Mouse (Mus musculus) urinary bladder, postnatal 4 days (tissue): ENCODE measurements at regions not wholly inside any gene's neighbourhood (a gene's known extent, or its start where the extent isn't known, plus 50 kb on each side); places are given as distances from the start of the nearest gene placed in this dataset.

Experiments used
- DNase-seq, 2 experiments: peaks; one replicate each; pipeline ENCODE4 v3.0.0; 2021 to 2022; ENCODE audit warnings: low spot score in 2 of 2

DNA sequence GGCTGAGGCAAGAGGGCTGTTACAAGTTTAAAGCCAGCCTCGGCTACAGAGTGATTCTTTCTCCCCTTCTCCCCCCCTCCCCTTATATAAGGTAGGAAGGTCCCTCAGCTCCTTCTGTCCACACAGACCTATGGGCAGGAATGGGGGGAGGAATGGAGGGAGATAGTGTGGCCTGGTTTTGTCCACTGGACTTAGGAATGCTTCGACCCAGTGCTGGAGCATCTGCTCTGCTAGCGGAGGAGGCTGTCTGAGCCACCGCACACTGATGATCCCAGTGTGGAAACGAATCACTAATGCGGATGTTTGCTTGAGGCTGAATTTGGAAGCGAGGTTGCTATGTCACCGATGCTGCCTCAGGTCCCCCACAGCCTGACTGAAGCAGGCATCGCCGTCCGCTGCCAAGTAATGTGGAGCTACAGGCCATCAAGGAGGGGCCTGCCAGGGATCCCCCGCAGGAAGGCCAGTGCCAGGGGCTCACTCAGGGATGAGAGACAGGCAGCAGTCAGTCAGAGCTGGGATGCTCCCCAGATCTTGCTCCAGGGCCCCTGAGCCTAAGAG lies 67.1 kb upstream of the Ctnnb1 start:
- no peak for DNase-seq

DNA sequence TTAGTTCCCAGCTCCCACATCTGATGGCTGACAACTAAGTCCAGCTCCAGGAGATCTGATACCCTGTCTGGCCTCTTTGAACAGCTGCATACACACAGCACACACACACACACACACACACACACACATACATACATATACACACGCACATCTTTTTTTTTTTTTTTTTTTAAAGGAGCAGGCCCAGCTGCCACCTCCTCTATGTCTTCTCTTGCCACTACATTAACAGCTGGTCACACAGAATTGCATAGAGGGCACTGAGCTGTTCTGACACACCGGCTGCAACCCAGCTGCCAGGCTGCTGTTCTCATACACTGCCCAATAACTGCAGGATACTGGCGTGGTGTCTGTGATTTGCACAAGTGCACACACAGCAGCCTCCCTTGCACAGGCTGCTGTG lies 64.6 kb upstream of the Ctnnb1 start:
- DNase-seq, result no peak

- DNase-seq, result no peak
Measured at GRCm38 (mm10) chr9:120866251-120866650, 62.8 kb upstream of the Ctnnb1 start.

DNA sequence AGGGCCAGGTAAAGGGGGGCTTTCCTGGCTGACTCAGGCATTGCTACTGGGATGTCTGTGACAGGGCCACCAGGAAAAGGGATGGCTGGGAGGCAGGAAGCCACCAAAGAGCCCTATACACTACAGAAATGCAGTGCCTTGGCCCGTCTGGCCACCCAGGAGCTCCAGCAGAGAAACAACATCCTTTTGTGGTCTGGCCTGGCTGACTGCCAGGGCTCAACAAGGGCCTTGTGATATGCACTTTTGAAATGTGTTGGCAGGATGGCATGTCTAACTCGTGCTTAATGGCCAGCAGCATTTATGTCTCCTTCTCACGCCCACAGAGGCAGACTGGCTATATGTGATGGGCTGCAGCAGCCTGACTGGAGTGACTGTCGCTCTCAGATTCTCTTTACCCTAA lies 62.3 kb upstream of the Ctnnb1 start:
- no peak for DNase-seq

DNA sequence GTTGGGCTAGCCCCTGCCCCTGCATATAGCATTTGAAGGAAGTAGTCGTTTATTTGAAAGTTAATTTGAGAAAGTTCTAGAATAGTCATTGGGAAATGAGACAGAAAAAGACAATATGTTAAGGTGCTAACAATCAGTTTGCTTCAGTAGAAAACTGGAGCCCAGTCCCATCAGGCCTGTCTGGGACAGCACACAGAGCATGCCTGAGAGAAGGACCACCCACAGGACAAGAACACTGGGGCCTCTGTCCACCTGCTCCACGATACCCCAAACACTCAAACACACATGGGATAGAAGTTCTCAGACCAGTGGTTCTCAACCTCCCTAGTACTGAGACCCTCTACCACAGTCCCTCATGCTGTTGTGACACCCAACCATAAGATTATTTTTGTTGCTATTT lies 61.2 kb upstream of the Ctnnb1 start:
- no peak for DNase-seq

- DNase-seq, result no peak
Measured at GRCm38 (mm10) chr9:120868330-120868729, 60.7 kb upstream of the Ctnnb1 start.

- no peak for DNase-seq
Measured at GRCm38 (mm10) chr9:120869432-120870081, 59.5 kb upstream of the Ctnnb1 start.

- no peak for DNase-seq
Measured at GRCm38 (mm10) chr9:120873293-120873692, 55.7 kb upstream of the Ctnnb1 start.

- no peak for DNase-seq
Measured at GRCm38 (mm10) chr9:120874416-120874976, 54.5 kb upstream of the Ctnnb1 start.

DNA sequence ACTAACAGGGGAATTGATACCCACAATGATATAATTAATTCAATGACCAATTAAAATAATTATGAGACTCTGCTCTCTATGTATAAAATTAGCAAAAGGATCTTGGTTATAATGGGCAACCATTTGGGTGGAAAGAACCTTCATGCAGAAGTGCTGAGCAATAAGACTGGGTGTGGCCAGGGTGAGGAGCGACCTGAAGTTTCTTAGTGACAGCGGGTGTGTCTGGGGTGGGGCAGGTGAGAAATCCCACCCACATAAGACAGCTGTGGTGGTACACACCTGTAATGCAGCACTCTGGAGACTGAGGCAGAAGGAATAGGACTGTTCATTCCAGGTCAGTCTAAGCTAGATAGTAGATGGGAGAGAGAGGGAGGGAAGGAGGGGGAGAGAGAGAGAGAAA lies 51.9 kb upstream of the Ctnnb1 start:
- no peak for DNase-seq
